Mouse (Mus musculus): Measurements from ENCODE around the gene Slco2a1. TPM values are rescaled to one million over a fixed set of nuclear protein-coding genes. Genes with fewer than 3 reads are reported as not detected.

The Slco2a1 gene
- polyA plus RNA-seq (2012; rRNA removed), result 2.4 and 6.7 TPM in 2 replicates

DNA sequence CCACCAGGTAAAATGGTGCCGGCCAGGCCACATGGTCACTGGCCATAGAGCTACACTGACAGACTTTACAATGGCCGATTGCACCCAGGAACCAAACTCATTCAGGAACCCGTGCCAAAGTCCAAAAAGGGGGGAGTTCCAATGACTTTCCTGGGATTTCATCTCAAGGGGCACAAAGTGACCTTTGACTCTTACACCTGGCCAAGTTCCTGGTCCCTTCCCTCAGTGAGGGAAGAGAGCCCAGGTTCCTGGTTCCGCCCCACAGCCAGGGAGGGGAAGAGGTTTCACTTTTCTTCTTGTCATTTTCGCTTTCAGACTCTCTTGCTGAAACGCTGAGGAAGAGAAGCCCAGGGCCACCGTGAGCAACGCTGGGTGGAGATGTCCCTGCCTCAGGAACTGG is at the start of gene Slco2a1:
Slco2a1 (plus strand) TSS at position 251 of the 400 bp plus-strand sequence.
- no peak for TF ChIP-seq CTCF (IDR thresholded peaks at IDR 0.05; ENCODE audit: control insufficient read depth, insufficient read depth, insufficient replicate concordance, low read depth, low read length)
- TF ChIP-seq POLR2A (IDR thresholded peaks at IDR 0.05; ENCODE audit: control insufficient read depth, low read depth, low read length), result no peak
- H3K27ac ChIP-seq (ENCODE audit: control insufficient read depth, insufficient read depth, low read depth, low read length), result no peak within 1 kb of the TSS

DNA sequence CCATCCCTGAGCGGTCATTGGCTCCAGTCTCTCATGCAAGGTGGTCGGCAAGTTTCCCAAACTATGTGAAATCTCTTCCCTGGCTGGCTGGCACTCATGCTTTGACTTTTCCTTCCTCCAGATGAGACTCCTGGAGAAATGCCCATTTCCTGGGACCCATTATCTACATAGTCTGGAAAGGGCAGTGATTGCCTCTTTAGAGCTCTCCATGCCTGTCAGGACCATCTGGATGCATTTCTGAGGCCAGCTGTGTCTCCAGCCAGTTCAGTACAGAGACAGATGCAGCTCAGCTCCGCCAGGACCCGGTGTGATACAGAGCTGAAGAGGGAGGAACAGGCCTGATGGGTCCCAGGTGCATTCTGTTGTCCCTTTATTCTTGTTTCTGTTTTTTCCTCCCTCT is 46.3 kb upstream of the Slco2a1 start:
- H3K4me1 ChIP-seq (ENCODE audit: control insufficient read depth, insufficient read depth, low read length), result no peaks in the 10 kb centered on the region
- TF ChIP-seq POLR2A (IDR thresholded peaks at IDR 0.05; ENCODE audit: control insufficient read depth, low read depth, low read length) (no peak), CTCF (IDR thresholded peaks at IDR 0.05; ENCODE audit: control insufficient read depth, insufficient read depth, insufficient replicate concordance, low read depth, low read length) (no peak)
- no peak overlapping the region for H3K27ac ChIP-seq (ENCODE audit: control insufficient read depth, insufficient read depth, low read depth, low read length)
- H3K27me3 ChIP-seq (ENCODE audit: control insufficient read depth, insufficient read depth, low read length), result no peaks in the 10 kb centered on the region
- no peak overlapping the region for H3K4me3 ChIP-seq (ENCODE audit: control insufficient read depth, low read depth, low read length)
- no peaks in the 10 kb centered on the region for H3K36me3 ChIP-seq (ENCODE audit: control insufficient read depth, insufficient read depth, low read length)

More for the DNA sequence above, at the start of gene Slco2a1:
- Histone ChIP-seq H3K4me3 (ENCODE audit: control insufficient read depth, low read depth, low read length) (no peak within 1 kb of the TSS), H3K36me3 (ENCODE audit: control insufficient read depth, insufficient read depth, low read length) (no peaks in the 10 kb centered on the region), H3K27me3 (ENCODE audit: control insufficient read depth, insufficient read depth, low read length) (no peaks in the 10 kb centered on the region), H3K4me1 (ENCODE audit: control insufficient read depth, insufficient read depth, low read length) (no peaks in the 10 kb centered on the region; the same call in 1 of the 2 replicates)

DNA sequence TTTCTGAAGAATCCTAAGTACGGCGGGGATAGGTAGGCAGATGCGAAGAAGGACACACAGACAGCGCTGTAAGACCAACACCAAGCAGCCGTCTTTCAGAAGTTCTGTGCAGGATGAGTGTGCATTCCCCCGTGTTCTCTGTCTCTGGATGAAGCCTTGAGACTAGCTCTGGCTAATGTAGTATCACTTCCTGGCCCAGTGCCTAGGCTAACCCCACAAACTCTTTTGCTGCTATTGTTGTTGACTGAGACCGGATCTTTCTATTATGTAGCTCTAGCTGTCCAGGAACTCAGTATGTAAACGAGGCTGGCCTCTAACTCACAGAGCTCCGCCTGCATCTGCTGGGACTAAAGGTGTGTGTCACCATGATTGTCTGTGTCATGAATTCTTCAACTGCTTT is 43.6 kb upstream of the Slco2a1 start:
- no peaks in the 10 kb centered on the region for H3K27me3 ChIP-seq (ENCODE audit: control insufficient read depth, insufficient read depth, low read length)
- no peak for TF ChIP-seq CTCF (IDR thresholded peaks at IDR 0.05; ENCODE audit: control insufficient read depth, insufficient read depth, insufficient replicate concordance, low read depth, low read length)
- TF ChIP-seq POLR2A (IDR thresholded peaks at IDR 0.05; ENCODE audit: control insufficient read depth, low read depth, low read length), result no peak
- no peak overlapping the region for H3K4me3 ChIP-seq (ENCODE audit: control insufficient read depth, low read depth, low read length)
- H3K36me3 ChIP-seq (ENCODE audit: control insufficient read depth, insufficient read depth, low read length), result no peaks in the 10 kb centered on the region
- H3K4me1 ChIP-seq (ENCODE audit: control insufficient read depth, insufficient read depth, low read length), result no peaks in the 10 kb centered on the region
- no peak overlapping the region for H3K27ac ChIP-seq (ENCODE audit: control insufficient read depth, insufficient read depth, low read depth, low read length)

DNA sequence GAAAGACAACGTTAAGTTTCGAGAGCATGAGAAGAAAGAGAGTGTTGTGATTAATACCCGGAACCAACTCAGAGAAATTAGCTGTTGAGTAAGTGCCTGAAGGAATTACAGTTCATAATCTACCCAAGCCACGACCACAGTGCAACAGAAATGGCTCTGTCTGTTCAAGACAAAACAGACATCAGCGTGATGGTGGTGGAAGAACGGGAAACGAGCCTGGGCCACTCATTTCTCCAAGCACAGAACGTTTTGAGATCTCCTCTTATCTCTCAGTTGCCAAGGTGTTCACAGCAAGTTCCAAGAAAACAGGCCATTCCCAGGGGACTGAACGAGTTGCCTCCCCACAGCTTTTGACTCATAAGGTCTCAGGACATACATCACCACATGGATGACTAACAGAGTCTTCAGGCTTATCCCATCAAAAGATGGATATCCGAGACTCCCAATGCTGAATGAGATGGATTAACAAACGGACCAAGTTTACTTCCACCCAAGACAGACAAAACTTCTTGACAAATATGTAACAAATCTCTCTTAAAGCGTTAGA is 42.0 kb upstream of the Slco2a1 start:
- Histone ChIP-seq H3K4me3 (ENCODE audit: control insufficient read depth, low read depth, low read length) (no peak overlapping the region), H3K27me3 (ENCODE audit: control insufficient read depth, insufficient read depth, low read length) (no peaks in the 10 kb centered on the region), H3K4me1 (ENCODE audit: control insufficient read depth, insufficient read depth, low read length) (no peaks in the 10 kb centered on the region), H3K27ac (ENCODE audit: control insufficient read depth, insufficient read depth, low read depth, low read length) (no peak overlapping the region), H3K36me3 (ENCODE audit: control insufficient read depth, insufficient read depth, low read length) (no peaks in the 10 kb centered on the region)
- TF ChIP-seq POLR2A (IDR thresholded peaks at IDR 0.05; ENCODE audit: control insufficient read depth, low read depth, low read length), result no peak
- TF ChIP-seq CTCF (IDR thresholded peaks at IDR 0.05; ENCODE audit: control insufficient read depth, insufficient read depth, insufficient replicate concordance, low read depth, low read length), result no peak

DNA sequence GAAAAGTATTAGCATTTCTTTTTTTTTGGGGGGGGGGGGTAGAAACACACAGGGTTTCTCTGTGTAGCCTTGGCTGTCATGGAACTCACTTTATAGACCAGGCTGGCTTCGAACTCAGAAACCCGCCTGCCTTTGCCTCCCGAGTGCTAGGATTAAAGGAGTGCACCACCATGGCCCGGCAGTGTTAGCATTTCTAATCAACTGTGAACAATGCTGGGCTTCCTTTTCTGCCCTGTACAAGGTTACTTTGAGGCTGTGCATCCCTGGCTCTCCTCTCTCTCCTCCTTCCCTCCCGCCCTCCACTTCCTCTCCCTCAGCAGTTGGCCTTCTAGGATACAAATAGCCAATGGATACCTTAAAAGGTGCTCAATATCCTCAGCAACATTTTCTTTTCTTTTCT is 39.8 kb upstream of the Slco2a1 start:
- TF ChIP-seq POLR2A (IDR thresholded peaks at IDR 0.05; ENCODE audit: control insufficient read depth, low read depth, low read length), result no peak
- TF ChIP-seq CTCF (IDR thresholded peaks at IDR 0.05; ENCODE audit: control insufficient read depth, insufficient read depth, insufficient replicate concordance, low read depth, low read length), result no peak

DNA sequence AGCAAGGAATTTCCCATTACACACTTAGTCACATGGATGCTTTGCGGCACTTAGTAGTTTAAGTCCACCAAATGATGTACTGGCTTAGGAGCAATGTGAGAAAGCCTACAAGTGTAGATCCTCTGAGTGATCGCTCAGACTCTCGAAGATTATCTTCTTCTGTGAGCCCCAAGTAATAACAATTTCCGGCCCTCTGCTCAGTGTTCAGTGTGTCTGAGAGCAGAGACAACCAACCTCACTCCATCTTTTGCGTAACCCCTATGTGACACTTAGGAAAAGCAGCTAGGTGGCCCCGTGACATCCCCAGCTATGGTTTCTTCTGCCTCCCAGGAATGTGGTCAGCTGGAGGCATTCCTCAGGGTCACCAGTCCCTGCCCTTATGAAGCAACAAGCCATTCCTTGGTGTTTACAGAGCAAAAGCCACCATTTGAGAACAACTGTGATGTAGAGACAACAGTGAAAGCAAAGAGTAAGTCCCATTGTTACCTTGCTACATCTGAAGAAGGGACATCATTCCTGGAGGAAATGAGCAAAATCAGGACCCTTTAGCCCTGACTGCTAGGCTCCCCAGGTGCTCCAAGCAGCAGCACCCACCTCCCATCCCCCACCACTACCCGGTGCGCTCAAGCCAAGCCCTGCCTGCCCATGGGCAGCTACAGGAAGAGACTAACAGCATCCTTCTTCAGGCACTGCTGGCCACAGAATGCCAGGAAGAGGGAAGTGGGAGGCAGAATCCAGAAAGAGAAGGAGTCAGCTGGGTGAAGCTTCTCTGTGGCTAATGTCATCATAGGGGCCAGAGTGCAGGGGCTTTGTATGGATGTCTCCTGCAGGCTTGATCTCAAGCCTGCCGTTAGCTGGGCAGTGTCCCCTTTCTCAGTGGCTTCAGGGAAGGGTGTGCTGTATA is 37.2 kb upstream of the Slco2a1 start:
- H3K4me1 ChIP-seq (ENCODE audit: control insufficient read depth, insufficient read depth, low read length), result no peaks in the 10 kb centered on the region
- no peak overlapping the region for H3K27ac ChIP-seq (ENCODE audit: control insufficient read depth, insufficient read depth, low read depth, low read length)
- H3K36me3 ChIP-seq (ENCODE audit: control insufficient read depth, insufficient read depth, low read length), result no peaks in the 10 kb centered on the region
- no peak overlapping the region for H3K4me3 ChIP-seq (ENCODE audit: control insufficient read depth, low read depth, low read length)
- TF ChIP-seq CTCF (IDR thresholded peaks at IDR 0.05; ENCODE audit: control insufficient read depth, insufficient read depth, insufficient replicate concordance, low read depth, low read length) (no peak), POLR2A (IDR thresholded peaks at IDR 0.05; ENCODE audit: control insufficient read depth, low read depth, low read length) (no peak)
- no peaks in the 10 kb centered on the region for H3K27me3 ChIP-seq (ENCODE audit: control insufficient read depth, insufficient read depth, low read length)

More for the DNA sequence above, 39.8 kb upstream of the Slco2a1 start:
- Histone ChIP-seq H3K4me1 (ENCODE audit: control insufficient read depth, insufficient read depth, low read length) (no peaks in the 10 kb centered on the region), H3K36me3 (ENCODE audit: control insufficient read depth, insufficient read depth, low read length) (no peaks in the 10 kb centered on the region), H3K27ac (ENCODE audit: control insufficient read depth, insufficient read depth, low read depth, low read length) (no peak overlapping the region), H3K4me3 (ENCODE audit: control insufficient read depth, low read depth, low read length) (no peak overlapping the region), H3K27me3 (ENCODE audit: control insufficient read depth, insufficient read depth, low read length) (no peaks in the 10 kb centered on the region)

DNA sequence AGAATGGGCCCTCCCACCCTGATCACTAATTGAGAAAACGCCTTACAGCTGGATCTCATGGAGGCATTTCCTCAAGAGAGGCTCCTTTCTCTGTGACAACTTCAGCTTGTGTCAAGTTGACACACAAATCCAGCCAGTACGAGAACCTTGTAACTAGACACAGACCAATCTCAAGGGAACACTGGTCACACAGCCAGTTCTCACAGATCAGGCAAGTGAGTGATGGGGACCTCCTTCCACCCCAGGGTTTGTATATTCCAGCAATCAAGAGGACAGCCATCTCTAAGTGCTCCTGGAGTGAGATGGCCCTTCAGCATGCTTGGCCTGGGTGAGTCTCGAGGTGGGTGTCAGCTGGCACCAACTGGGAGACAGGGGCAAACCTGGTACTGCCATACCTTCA is 32.6 kb upstream of the Slco2a1 start:
- no peaks in the 10 kb centered on the region for H3K36me3 ChIP-seq (ENCODE audit: control insufficient read depth, insufficient read depth, low read length)
- H3K4me3 ChIP-seq (ENCODE audit: control insufficient read depth, low read depth, low read length), result no peak overlapping the region
- no peaks in the 10 kb centered on the region for H3K27me3 ChIP-seq (ENCODE audit: control insufficient read depth, insufficient read depth, low read length)
- H3K4me1 ChIP-seq (ENCODE audit: control insufficient read depth, insufficient read depth, low read length), result no peaks in the 10 kb centered on the region; the same call in 1 of the 2 replicates
- TF ChIP-seq POLR2A (IDR thresholded peaks at IDR 0.05; ENCODE audit: control insufficient read depth, low read depth, low read length) (no peak), CTCF (IDR thresholded peaks at IDR 0.05; ENCODE audit: control insufficient read depth, insufficient read depth, insufficient replicate concordance, low read depth, low read length) (no peak)
- H3K27ac ChIP-seq (ENCODE audit: control insufficient read depth, insufficient read depth, low read depth, low read length), result no peak overlapping the region
